Mouse (Mus musculus): ENCODE results near the gene Lsp1.

GRCm38 (mm10) chr7:142457227-142457811, 3.3 kb upstream of the Lsp1 start:
- TF ChIP-seq CTCF (IDR thresholded peaks at IDR 0.05; ENCODE audit: low read depth, low read length) (no peak), POLR2A (IDR thresholded peaks at IDR 0.05; ENCODE audit: extremely low read depth, insufficient read depth, low read length) (no peak)
